In genomic region chr2:164664851-164665250, GRCm38 (mm10) we compare ENCODE assay signal across 29 mouse cellular contexts. TPM values are rescaled to one million over a fixed set of nuclear protein-coding genes. Genes with fewer than 3 reads are reported as not detected.
"Had no signal": no experiment of that assay in that cellular context is flagged by ENCODE, and none has a peak within 500 bp of the region (broad histone marks: within the 10 kb centered on the region; RNA-seq: fewer than 3 reads in every experiment).

No protein-coding gene starts in this region.

- H3K4me3 ChIP-seq: heart, adult 2 months; heart, embryonic 13.5 days; heart, embryonic 15.5 days; hindbrain, embryonic 13.5 days; hindbrain, embryonic 15.5 days; limb, embryonic 10.5 days; limb, embryonic 12.5 days; liver, embryonic 13.5 days; liver, embryonic 15.5 days had no signal

- DNase-seq: forebrain, postnatal 0 days; gastrocnemius, postnatal 14 days; gastrocnemius, postnatal 36 days; heart, adult 11 months; heart, adult 2 months; heart, postnatal 14 days; heart, postnatal 36 days; layer of hippocampus, adult 9-11 months; layer of hippocampus, postnatal 36 days; liver; liver, embryonic 13.5 days; liver, postnatal 0 days had no signal

- H3K36me3 ChIP-seq: heart, embryonic 13.5 days; heart, embryonic 15.5 days; hindbrain, embryonic 13.5 days; hindbrain, embryonic 15.5 days; limb, embryonic 10.5 days; limb, embryonic 12.5 days; liver, embryonic 13.5 days; liver, embryonic 15.5 days had no signal

- H3K27me3 ChIP-seq: heart, embryonic 13.5 days; heart, embryonic 15.5 days; hindbrain, embryonic 13.5 days; hindbrain, embryonic 15.5 days; limb, embryonic 12.5 days; liver, embryonic 13.5 days; liver, embryonic 15.5 days had no signal

- H3K4me2 ChIP-seq: heart, embryonic 11.5 days; heart, embryonic 13.5 days; heart, embryonic 15.5 days; hindbrain, embryonic 13.5 days; hindbrain, embryonic 15.5 days; limb, embryonic 12.5 days; liver, embryonic 11.5 days; liver, embryonic 13.5 days; liver, embryonic 15.5 days had no signal

- H3K4me1 ChIP-seq: heart, embryonic 13.5 days; heart, embryonic 15.5 days; hindbrain, embryonic 13.5 days; hindbrain, embryonic 15.5 days; limb, embryonic 10.5 days; limb, embryonic 12.5 days; liver, embryonic 13.5 days; liver, embryonic 15.5 days had no signal

- H3K9ac ChIP-seq: forebrain, postnatal 0 days; heart, embryonic 13.5 days; heart, embryonic 15.5 days; hindbrain, embryonic 13.5 days; hindbrain, embryonic 15.5 days; limb, embryonic 12.5 days; liver, embryonic 13.5 days; liver, embryonic 15.5 days; liver, postnatal 0 days had no signal

- H3K27ac ChIP-seq: heart, adult 2 months; heart, embryonic 13.5 days; heart, embryonic 15.5 days; hindbrain, embryonic 13.5 days; hindbrain, embryonic 15.5 days; hindbrain, postnatal 0 days; kidney, postnatal 0 days; limb, embryonic 10.5 days; limb, embryonic 12.5 days; liver, embryonic 13.5 days; liver, embryonic 15.5 days had no signal

- H3K9me3 ChIP-seq: heart, embryonic 15.5 days; hindbrain, embryonic 13.5 days; hindbrain, embryonic 15.5 days; limb, embryonic 10.5 days; limb, embryonic 12.5 days; liver, embryonic 13.5 days; liver, embryonic 15.5 days had no signal

- ATAC-seq: forebrain, postnatal 0 days; hindbrain, postnatal 0 days; intestine, embryonic 16.5 days; liver, postnatal 0 days had no signal

RNA-seq across cellular contexts. Expression of gene Wfdc9, which starts 8.5 kb away (rescaled TPM):
- polyA plus RNA-seq: forebrain, postnatal 0 days; heart, adult 2 months; heart, embryonic 11.5 days; heart, embryonic 13.5 days; heart, embryonic 15.5 days; heart, postnatal 0 days; hindbrain, embryonic 11.5 days; hindbrain, embryonic 13.5 days; hindbrain, embryonic 15.5 days; hindbrain, postnatal 0 days; intestine, embryonic 14.5 days; intestine, embryonic 16.5 days; kidney, postnatal 0 days; large intestine, adult 2 months; limb, embryonic 10.5 days; limb, embryonic 12.5 days; limb, embryonic 14.5 days; liver, embryonic 11.5 days; liver, embryonic 13.5 days; liver, embryonic 15.5 days; liver, postnatal 0 days had no signal

RNA-seq across cellular contexts. Expression of gene Wfdc10, which starts 9.0 kb away (rescaled TPM):
- polyA plus RNA-seq: forebrain, postnatal 0 days; heart, adult 2 months; heart, embryonic 13.5 days; heart, postnatal 0 days; hindbrain, embryonic 11.5 days; hindbrain, embryonic 13.5 days; hindbrain, embryonic 15.5 days; intestine, embryonic 16.5 days; large intestine, adult 2 months; limb, embryonic 10.5 days; limb, embryonic 12.5 days; liver, embryonic 11.5 days; liver, embryonic 13.5 days; liver, embryonic 15.5 days; liver, postnatal 0 days had no signal

RNA-seq across cellular contexts. Expression of gene Wfdc11, which starts 9.0 kb away (rescaled TPM):
- polyA plus RNA-seq: forebrain, postnatal 0 days; heart, adult 2 months; heart, embryonic 11.5 days; heart, embryonic 13.5 days; heart, embryonic 15.5 days; heart, postnatal 0 days; hindbrain, embryonic 11.5 days; hindbrain, embryonic 13.5 days; hindbrain, embryonic 15.5 days; hindbrain, postnatal 0 days; intestine, embryonic 14.5 days; intestine, embryonic 16.5 days; kidney, postnatal 0 days; large intestine, adult 2 months; limb, embryonic 10.5 days; limb, embryonic 12.5 days; limb, embryonic 14.5 days; liver, embryonic 11.5 days; liver, embryonic 13.5 days; liver, embryonic 15.5 days; liver, postnatal 0 days had no signal

RNA-seq across cellular contexts. Expression of gene Wfdc13, which starts 20.1 kb away (rescaled TPM):
- polyA plus RNA-seq: forebrain, postnatal 0 days; heart, embryonic 11.5 days; heart, embryonic 13.5 days; heart, embryonic 15.5 days; heart, postnatal 0 days; hindbrain, embryonic 11.5 days; hindbrain, embryonic 13.5 days; hindbrain, embryonic 15.5 days; hindbrain, postnatal 0 days; limb, embryonic 10.5 days; limb, embryonic 12.5 days; liver, embryonic 11.5 days; liver, embryonic 13.5 days; liver, embryonic 15.5 days; liver, postnatal 0 days had no signal

RNA-seq across cellular contexts. Expression of gene Wfdc16, which starts 26.3 kb away (rescaled TPM):
- polyA plus RNA-seq: forebrain, postnatal 0 days; heart, adult 2 months; heart, embryonic 11.5 days; heart, embryonic 13.5 days; heart, embryonic 15.5 days; heart, postnatal 0 days; hindbrain, embryonic 11.5 days; hindbrain, embryonic 13.5 days; hindbrain, embryonic 15.5 days; hindbrain, postnatal 0 days; intestine, embryonic 14.5 days; intestine, embryonic 16.5 days; large intestine, adult 2 months; limb, embryonic 10.5 days; limb, embryonic 12.5 days; limb, embryonic 14.5 days; liver, embryonic 11.5 days; liver, embryonic 13.5 days; liver, embryonic 15.5 days; liver, postnatal 0 days had no signal
